Mouse (Mus musculus): ENCODE data around the gene Tbl3.
A peak's percentile ranks its signal among the peaks of the same experiment; 100 is the strongest.
"Not testable (repeated sequence)": the region's sequence is repeated elsewhere in the genome, so short reads cannot be mapped to it uniquely, and the experiment has no call there.

The Tbl3 gene

GRCm38 (mm10) chr17:24697985-24698384, 9.5 kb downstream of the Tbl3 start:
- no peak for DNase-seq (ENCODE audit: low read depth in 1 of 2, low spot score in 2 of 2)

- DNase-seq (ENCODE audit: low read depth in 1 of 2, low spot score in 2 of 2), result peak in 1 of 2 experiments; percentile 47
Measured at GRCm38 (mm10) chr17:24696011-24696697, 11.3 kb downstream of the Tbl3 start, which contains the start of the genes Gfer and Noxo1. TSS of gene Gfer (minus strand) at chr17:24696156. TSS of gene Noxo1 (plus strand) at chr17:24696234.

GRCm38 (mm10) chr17:24695326-24696010, 12.0 kb downstream of the Tbl3 start:
- DNase-seq (ENCODE audit: low read depth in 1 of 2, low spot score in 2 of 2), result no peak

- no peak for DNase-seq (ENCODE audit: low read depth in 1 of 2, low spot score in 2 of 2)
Measured at GRCm38 (mm10) chr17:24692385-24692784, 15.1 kb downstream of the Tbl3 start.

GRCm38 (mm10) chr17:24689251-24690081, 18.0 kb downstream of the Tbl3 start, which contains the start of gene Syngr3:
TSS of gene Syngr3 (minus strand) at chr17:24689955.
- DNase-seq (ENCODE audit: low read depth in 1 of 2, low spot score in 2 of 2), result no peak

- DNase-seq (ENCODE audit: low read depth in 1 of 2, low spot score in 2 of 2), result no peak
Measured at GRCm38 (mm10) chr17:24687599-24687998, 19.9 kb downstream of the Tbl3 start.

GRCm38 (mm10) chr17:24687146-24687595, 20.3 kb downstream of the Tbl3 start:
- DNase-seq (ENCODE audit: low read depth in 1 of 2, low spot score in 2 of 2), result peak in 1 of 2 experiments; percentile 38

- no peak for DNase-seq (ENCODE audit: low read depth in 1 of 2, low spot score in 2 of 2)
Measured at GRCm38 (mm10) chr17:24686514-24686913, 20.9 kb downstream of the Tbl3 start.

- no peak for DNase-seq (ENCODE audit: low read depth in 1 of 2, low spot score in 2 of 2)
Measured at GRCm38 (mm10) chr17:24677500-24678080, 29.9 kb downstream of the Tbl3 start.

- DNase-seq (ENCODE audit: low read depth in 1 of 2, low spot score in 2 of 2), result no peak
Measured at GRCm38 (mm10) chr17:24676877-24677276, 30.6 kb downstream of the Tbl3 start.

- DNase-seq (ENCODE audit: low read depth in 1 of 2, low spot score in 2 of 2), result peak in 1 of 2 experiments; percentile 64
Measured at GRCm38 (mm10) chr17:24676187-24676586, 31.3 kb downstream of the Tbl3 start.

- DNase-seq (ENCODE audit: low read depth in 1 of 2, low spot score in 2 of 2), result no peak
Measured at GRCm38 (mm10) chr17:24674277-24674676, 33.2 kb downstream of the Tbl3 start.

- no peak for DNase-seq (ENCODE audit: low read depth in 1 of 2, low spot score in 2 of 2)
Measured at GRCm38 (mm10) chr17:24672141-24672540, 35.3 kb downstream of the Tbl3 start.

- no peak for DNase-seq (ENCODE audit: low read depth in 1 of 2, low spot score in 2 of 2)
Measured at GRCm38 (mm10) chr17:24671346-24671745, 36.1 kb downstream of the Tbl3 start.

- DNase-seq (ENCODE audit: low read depth in 1 of 2, low spot score in 2 of 2), result no peak
Measured at GRCm38 (mm10) chr17:24670246-24670844, 37.1 kb downstream of the Tbl3 start.

GRCm38 (mm10) chr17:24669545-24670245, 37.8 kb downstream of the Tbl3 start, which contains the start of gene Zfp598:
TSS of gene Zfp598 (plus strand) at chr17:24669687.
- DNase-seq (ENCODE audit: low read depth in 1 of 2, low spot score in 2 of 2), result peak; percentile 79 to 92

GRCm38 (mm10) chr17:24669214-24669544, 38.3 kb downstream of the Tbl3 start:
- DNase-seq (ENCODE audit: low read depth in 1 of 2, low spot score in 2 of 2), result not testable (repeated sequence)

- no peak for DNase-seq (ENCODE audit: low read depth in 1 of 2, low spot score in 2 of 2)
Measured at GRCm38 (mm10) chr17:24667416-24667815, 40.0 kb downstream of the Tbl3 start.

- DNase-seq (ENCODE audit: low read depth in 1 of 2, low spot score in 2 of 2), result not testable (repeated sequence)
Measured at GRCm38 (mm10) chr17:24667011-24667410, 40.4 kb downstream of the Tbl3 start.
